Mouse (Mus musculus): ENCODE measurements around the gene Ipo7.
"Not testable (repeated sequence)": the region's sequence is repeated elsewhere in the genome, so short reads cannot be mapped to it uniquely, and the experiment has no call there.

DNA sequence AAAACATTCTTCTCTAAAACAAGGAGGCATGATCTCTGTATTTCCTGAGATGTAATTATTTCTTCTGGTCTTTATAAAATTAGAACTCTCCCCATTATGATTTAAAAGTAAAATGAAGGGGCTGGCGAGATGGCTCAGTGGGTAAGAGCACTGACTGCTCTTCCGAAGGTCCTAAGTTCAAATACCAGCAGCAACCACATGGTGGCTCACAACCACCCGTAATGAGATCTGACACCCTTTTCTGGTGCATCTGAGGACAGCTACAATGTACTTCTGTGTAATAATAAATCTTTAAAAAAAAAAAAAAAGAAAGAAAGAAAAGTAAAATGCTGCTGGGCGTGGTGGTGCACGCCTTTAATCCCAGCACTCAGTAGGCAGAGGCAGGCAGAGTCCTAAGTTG lies 40.9 kb upstream of the Ipo7 start:
- TF ChIP-seq POLR2A (IDR thresholded peaks at IDR 0.05; ENCODE audit: borderline replicate concordance, extremely low read depth, low read depth, low read length); CTCF (IDR thresholded peaks at IDR 0.05; ENCODE audit: insufficient read depth, low read length): not testable (repeated sequence)

Measured in lung, adult 2 months (tissue).